Mouse (Mus musculus) C2C12 (cell line): ENCODE measurements around the gene Ppp1r8.

Experiments
- CTCF ChIP-seq: IDR thresholded peaks from one replicate; pipeline ENCODE4 v1.5.1; 2011; ENCODE audit not compliant: control insufficient read depth, insufficient read depth, insufficient read length
- USF1 ChIP-seq: IDR thresholded peaks from one replicate; pipeline ENCODE4 v1.6.1; 2011; ENCODE audit warnings: low read depth, mild to moderate bottlenecking, control low read depth, moderate library complexity

- TF ChIP-seq USF1 (no peak), CTCF (no peak)
These were observed 21.9 kb upstream of the Ppp1r8 start for GRCm38 (mm10) chr4:132864856-132865255.
